Mouse (Mus musculus) CD4-positive, CD25-positive, alpha-beta regulatory T cell, adult 4 months (primary cell): Measurements from ENCODE around the gene Lemd1. TPM values are rescaled to one million over a fixed set of nuclear protein-coding genes. Genes with fewer than 3 reads are reported as not detected.
"Not testable (repeated sequence)": the region's sequence is repeated elsewhere in the genome, so short reads cannot be mapped to it uniquely, and the experiment has no call there.

Source experiments
- ATAC-seq: one replicate; pipeline ENCODE4 v1.8.0; 2017
- polyA plus RNA-seq, 2 experiments: library from polyadenylated mRNA; unstranded; fragments of 100-300 nt; shearing (Covaris generic); gene quantifications; one replicate each; pipeline ENCODE4 v1.2.1; 2017

Lemd1 gene
- polyA plus RNA-seq, 2 experiments from 2014 or later, result not detected

DNA sequence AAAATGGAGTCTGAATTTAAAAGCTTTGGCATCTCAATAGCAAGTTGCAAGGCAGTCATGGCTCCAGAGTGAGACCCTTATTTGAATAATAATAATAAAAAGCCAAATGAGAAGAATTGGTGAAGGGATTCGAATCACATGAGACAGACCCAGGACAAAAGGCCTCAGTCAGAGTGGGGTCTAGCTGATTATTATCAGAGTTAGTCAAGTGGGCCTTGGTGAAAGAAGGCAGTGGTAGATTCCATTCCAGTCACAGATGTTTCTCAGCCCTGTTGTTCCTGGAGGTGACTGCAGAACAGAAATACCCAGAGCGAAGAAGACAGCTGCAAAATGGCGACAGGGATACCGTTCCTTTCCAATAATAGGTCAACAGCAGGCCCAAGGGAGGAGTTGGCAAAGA is 72.4 kb downstream of the Lemd1 start:
- no peak for ATAC-seq

DNA sequence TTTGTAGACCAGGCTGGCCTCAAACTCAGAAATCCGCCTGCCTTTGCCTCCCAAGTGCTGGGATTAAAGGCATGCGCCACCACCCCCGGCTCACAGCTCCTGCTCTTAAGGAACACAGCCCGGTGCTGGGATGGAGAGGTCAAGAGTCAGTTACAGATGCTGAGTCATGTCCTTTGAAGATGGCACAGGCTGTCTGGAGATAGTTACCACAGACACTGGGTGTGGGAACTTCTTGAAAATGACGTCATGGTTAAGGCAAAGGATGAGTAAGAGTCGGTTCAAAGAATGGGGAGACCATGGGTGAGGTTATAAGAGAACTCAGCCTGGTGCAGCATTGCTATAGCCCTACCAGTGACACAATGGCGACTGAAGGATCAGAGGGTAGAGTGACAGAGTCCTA is 73.3 kb downstream of the Lemd1 start:
- no peak for ATAC-seq

DNA sequence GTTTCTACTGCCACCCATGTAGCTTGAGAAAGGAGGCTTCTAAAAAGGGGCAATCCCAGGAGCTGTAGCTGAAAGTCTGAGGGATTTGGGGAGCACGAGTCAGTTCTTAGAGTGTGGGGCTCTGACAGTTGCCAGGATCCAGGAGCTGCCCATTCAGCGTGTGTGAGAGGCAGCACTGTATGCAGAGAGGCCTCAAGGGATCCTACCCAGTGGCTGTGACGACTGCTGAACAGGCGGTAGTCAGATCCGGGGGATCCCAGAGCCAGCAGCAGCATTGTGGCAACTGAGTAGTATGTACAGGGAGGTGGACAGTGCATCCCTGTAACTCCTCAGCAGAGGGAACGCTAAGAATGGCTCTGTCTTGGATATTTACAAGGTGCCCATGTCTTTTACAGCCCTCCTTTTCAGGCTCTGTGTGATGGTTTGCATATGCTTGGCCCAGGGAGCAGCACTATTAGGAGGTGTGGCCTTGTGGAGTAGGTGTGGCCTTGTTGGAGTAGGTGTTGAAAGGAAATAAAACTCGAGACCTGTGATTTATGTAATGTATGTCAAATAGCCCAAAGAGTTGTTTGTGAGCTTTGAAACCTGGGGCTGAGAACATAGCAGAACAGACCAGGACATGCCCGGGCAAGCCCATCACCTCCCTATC is 74.1 kb downstream of the Lemd1 start:
- no peak for ATAC-seq

DNA sequence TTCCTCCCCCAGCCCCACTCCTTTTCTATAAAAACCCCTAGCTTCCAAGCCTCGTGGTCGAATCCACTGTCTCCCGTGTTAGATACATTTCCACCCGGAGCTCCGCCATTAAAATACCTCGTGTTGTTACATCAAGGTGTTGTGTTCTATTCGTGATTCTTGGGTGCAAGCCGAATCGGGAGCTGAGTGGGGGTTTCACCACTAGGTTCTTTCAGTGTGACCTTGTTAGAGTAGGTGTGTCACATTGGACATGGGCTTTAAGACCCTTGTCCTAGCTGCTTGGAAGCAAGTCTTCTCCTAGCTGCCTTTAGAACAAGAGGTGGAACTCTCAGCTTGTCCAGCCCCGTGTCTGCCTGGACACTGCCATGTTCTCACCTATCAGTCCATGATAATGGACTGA is 74.7 kb downstream of the Lemd1 start:
- no peak for ATAC-seq

- ATAC-seq, result no peak
These were observed 75.7 kb downstream of the Lemd1 start for GRCm38 (mm10) chr1:132266791-132267557.

DNA sequence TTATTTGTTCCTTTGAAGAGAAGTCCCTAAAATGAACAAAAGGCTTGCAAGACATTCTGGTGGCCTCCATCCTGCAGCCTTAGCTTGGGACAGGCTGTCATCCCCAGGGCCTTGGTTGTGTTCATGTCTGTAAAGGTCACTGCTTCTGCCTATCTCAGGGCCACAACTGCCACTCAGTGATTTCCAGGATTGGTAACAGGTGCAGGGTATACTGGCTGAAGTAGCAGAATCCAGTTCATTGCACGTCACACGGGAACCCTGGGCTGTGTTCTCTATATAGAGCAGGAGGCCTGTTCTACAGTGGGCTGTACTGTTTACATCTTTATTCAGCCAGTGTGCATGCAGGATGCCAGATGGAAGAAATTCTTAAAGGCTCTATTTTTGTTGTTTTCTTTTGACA is 76.7 kb downstream of the Lemd1 start:
- no peak for ATAC-seq

GRCm38 (mm10) chr1:132268418-132269060 is 77.3 kb downstream of the Lemd1 start:
- no peak for ATAC-seq

- ATAC-seq, result no peak
These were observed 80.0 kb downstream of the Lemd1 start for GRCm38 (mm10) chr1:132271237-132271636.

DNA sequence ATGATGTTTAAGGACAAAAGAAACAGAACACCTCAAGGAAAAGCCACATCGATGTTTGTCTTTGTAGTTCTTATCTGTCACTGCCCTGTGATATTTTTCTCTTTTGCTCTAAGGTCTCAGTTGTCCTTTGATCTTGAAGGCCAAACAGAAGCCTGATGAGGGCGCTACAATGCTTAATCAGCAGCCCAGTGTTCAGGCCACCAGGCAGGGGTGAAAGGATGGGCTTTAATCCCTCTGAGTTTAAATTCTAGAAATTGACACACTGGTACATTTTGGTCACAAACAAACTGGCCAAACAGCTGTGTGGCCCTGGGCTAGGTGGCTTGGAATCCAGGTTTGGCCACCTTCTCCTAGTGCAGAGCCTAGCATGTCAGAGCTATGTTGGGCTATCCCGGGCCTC is 85.5 kb downstream of the Lemd1 start:
- ATAC-seq, result no peak

- ATAC-seq, result no peak
These were observed 85.9 kb downstream of the Lemd1 start for GRCm38 (mm10) chr1:132277124-132277523.

DNA sequence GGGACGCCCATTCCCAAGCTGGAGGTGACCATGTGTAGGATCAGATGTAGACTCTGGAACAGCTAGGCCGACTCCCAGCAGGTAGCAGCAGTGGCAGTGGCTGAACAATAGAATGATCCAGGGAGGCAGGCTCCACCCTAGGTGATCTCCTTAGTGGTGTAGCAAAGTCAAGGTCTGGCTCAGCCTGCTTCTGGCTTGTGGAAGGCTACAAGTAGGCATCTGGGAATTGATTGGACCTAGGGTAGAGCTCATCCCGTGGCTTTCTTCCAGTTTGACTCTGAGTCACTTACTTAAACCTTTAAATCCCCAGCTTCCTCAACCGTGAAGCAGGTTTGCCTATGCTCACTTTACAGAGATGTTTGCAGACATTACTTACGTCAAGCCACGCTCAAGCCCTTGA is 89.4 kb downstream of the Lemd1 start:
- ATAC-seq, result not testable (repeated sequence)

DNA sequence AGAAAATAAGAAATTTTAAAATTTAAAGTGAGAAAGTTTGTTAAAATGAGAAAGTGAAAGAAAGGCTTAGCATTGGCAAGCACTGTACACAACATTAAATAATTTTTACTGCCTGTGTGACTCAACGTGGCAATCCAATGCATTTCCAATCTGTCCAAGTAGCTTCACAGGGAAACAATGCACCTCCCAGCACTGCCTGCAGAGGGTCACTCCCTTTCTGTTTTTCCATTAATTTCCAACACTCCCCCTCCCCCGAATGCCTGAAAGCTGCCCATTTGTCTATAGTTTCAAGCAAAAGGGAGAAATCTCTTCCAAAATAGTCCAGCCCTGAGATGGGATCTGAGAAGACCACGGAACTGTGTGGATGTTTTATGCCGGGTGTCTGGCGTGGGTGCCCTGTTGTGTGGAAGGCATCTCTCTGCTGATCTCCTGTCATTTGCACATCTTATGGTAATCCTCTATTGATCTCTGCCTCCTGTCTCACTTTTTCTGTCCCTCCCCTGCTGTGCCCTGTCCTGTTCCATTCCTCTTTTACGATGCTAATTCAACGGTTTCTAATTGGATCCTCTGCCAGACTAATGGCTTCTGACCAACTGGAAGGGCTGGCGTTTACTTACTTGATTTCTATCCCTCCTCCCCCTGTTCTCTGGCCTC is 90.4 kb downstream of the Lemd1 start:
- ATAC-seq, result no peak

DNA sequence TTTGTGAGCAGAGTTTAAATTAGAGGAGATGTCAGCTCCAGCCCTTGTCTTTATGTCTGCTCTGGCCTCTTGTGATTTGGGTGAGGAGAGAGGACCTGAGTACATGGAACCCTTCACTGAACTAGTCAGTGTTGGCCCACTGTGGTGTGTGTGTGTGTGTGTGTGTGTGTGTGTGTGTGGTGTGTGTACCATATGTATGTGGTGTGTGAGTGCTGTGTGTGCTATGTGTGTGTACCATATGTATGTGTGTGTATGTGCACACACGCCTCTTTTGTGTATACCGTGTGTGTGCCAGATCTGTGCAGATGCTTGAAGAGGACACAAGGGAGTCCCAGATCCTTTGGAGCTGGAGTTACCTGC is 90.9 kb downstream of the Lemd1 start:
- ATAC-seq, result no peak

- no peak for ATAC-seq
These were observed 91.8 kb downstream of the Lemd1 start for GRCm38 (mm10) chr1:132283018-132283417.

- no peak for ATAC-seq
These were observed 95.5 kb downstream of the Lemd1 start for GRCm38 (mm10) chr1:132286735-132287134.

GRCm38 (mm10) chr1:132287445-132287844 is 96.2 kb downstream of the Lemd1 start:
- ATAC-seq, result no peak

GRCm38 (mm10) chr1:132287991-132288451 is 96.8 kb downstream of the Lemd1 start:
- no peak for ATAC-seq

DNA sequence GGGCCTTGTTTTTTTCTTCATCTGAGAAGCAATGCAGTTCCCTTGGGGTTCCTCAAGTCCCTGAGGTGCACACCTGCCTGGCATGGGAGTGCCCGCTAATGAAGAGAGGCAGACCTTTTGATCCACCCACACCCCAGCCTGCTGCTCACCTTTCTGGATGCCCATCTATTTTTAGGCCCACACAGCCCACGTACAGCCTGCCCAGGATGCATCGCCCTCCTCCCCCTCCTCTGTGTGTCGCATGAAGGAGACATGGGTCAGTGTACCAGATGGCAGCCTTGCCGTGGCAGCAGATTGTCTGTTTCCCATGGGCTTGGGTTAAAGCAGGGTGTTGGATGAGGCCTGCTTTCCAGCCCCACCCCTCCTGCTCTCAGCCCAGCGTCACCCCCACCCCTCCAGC is 98.7 kb downstream of the Lemd1 start:
- no peak for ATAC-seq

DNA sequence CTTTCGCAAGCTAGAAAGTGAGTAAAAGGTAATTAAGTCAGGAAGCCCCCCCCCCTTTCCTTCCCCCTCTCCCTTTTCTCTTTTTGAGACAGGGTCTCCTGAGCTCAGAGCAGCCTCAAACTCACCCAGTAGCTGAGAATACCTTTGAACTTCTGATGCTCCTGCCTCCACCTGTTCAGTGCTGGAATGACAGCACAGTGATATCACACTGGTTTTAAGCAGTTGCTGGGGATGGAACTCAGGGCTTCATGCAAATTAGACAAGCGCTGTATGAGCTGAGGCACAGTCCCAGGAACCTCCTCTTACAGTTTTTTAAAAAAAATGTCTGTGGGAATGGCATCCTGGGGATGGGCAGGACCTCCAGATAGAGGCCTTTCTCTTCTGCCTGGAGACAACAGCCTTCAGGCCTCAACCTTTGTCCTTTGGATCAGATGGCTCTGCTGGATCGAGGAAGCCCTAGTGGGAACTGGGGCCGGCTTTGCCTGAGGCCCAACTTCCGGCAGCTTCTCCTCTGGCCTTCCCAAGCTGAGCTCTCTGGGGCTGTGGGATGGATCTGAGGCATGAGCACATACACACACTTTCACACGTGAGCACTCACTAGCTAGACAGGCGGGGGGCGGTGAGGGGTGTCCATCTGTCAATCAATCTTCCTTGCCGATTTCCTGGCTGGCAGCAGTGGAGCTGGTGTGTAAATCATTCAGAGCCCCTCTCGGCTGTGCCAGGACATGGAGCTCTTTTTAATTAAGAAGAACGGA is 99.9 kb downstream of the Lemd1 start:
- ATAC-seq, result no peak

DNA sequence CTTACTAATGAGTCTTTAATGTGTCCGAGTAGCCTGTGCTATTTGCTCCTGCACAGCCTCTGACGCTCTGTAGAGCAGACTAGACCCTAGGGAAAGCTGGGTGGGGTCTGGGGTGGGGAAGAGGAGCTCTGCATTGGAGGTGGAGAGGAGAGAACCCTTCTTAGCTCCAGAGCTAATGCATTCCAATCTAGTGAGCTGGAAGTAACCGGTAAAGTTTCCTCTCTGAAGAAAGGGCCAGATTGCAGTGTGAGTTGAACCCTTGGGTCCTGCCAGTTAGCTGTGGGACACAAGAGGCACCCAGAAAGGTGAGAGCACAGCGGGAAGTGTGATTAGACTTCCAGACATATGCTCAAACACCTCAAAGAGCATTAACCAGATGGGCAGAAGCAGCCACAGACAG is 100.5 kb downstream of the Lemd1 start:
- ATAC-seq, result no peak

DNA sequence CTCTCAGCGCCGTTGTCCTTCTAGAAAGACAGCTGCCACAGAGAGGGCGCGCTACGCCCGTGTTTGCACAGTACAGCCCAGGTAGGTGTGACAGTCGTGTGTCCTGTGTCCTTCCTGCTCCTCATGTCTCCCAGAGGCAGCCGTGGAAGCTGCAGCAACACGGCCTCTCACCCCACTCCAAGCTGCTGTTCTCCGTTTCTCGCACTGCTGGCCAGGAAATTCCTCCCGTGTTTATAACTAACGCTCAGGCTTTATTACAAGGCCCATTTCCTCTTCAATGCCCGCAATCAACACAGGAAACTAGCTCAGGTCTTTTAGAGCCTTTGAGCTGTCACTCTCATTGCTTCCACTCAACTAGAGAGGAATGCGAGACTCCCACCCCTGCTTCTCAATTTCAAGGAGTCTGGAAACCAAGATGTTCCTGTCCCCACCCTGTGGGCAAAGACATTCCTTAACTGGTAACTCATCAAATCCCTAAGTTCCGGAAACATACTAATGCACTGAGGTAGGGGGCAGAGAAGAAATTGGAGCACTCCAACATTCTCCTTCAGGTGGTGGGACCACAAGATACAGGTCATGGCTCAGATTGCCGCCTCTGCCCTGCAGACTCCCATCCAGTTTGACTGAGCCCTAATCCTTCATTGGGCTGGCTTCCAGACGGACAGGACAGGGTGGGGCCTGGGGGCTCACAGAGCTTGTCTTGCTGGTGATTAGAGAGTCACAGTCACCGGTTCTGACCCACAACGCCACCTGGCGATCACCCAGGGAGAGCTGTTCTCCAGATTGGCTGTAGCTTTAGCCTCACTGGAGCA is 101.3 kb downstream of the Lemd1 start:
- ATAC-seq, result no peak

- no peak for ATAC-seq
These were observed 104.3 kb downstream of the Lemd1 start for GRCm38 (mm10) chr1:132295506-132295905.
